Mouse (Mus musculus) granulocyte monocyte progenitor cell, adult 5-6 weeks (primary cell): ENCODE measurements around the gene Mmp11. TPM values are rescaled to one million over a fixed set of nuclear protein-coding genes. Genes with fewer than 3 reads are reported as not detected.
"Not testable (repeated sequence)": the region's sequence is repeated elsewhere in the genome, so short reads cannot be mapped to it uniquely, and the experiment has no call there.

Experiments used
- ATAC-seq: replicated peaks from 2 replicates; pipeline ENCODE4 v1.8.0; 2016; ENCODE audit warnings: mild to moderate bottlenecking, moderate TSS enrichment, inconsistent platforms; ENCODE audit not compliant: poor library complexity, severe bottlenecking
- total RNA-seq, 2 experiments: library from RNA; stranded (forward) in 1 of 2; stranded (reverse) in 1 of 2; fragments of 200-712, 200-1000 nt in 1 of 2; fragments of >200 nt in 1 of 2; fragmentation: Nextera tagmentation in 1 of 2; gene quantifications; 2 replicates each; pipeline ENCODE4 v1.2.3; 2014 to 2017

Mmp11 gene
- total RNA-seq, 2 experiments from 2014 or later, result 0.41 TPM; not detected in 1

- no peak for ATAC-seq
These were observed 37.5 kb downstream of the Mmp11 start for GRCm38 (mm10) chr10:75898846-75899245.

GRCm38 (mm10) chr10:75898039-75898564 lies 38.2 kb downstream of the Mmp11 start:
- ATAC-seq, result no peak

- ATAC-seq, result 0 out of 2 replicates have a peak, but pooled peaks have one; percentile 10
These were observed 38.9 kb downstream of the Mmp11 start for GRCm38 (mm10) chr10:75897373-75897772.

- ATAC-seq, result no peak
These were observed 40.1 kb downstream of the Mmp11 start for GRCm38 (mm10) chr10:75896208-75896607.

GRCm38 (mm10) chr10:75895730-75896129 lies 40.6 kb downstream of the Mmp11 start:
- no peak for ATAC-seq

- no peak for ATAC-seq
These were observed 41.7 kb downstream of the Mmp11 start for GRCm38 (mm10) chr10:75894601-75895000.

GRCm38 (mm10) chr10:75893089-75893750 lies 43.1 kb downstream of the Mmp11 start, which contains the start of gene Derl3:
Gene Derl3 (plus strand): TSS chr10:75893413.
- peak; percentile 96 for ATAC-seq

GRCm38 (mm10) chr10:75889406-75890153 lies 46.7 kb downstream of the Mmp11 start:
- no peak for ATAC-seq

- not testable (repeated sequence) for ATAC-seq
These were observed 48.8 kb downstream of the Mmp11 start for GRCm38 (mm10) chr10:75887504-75887903.

GRCm38 (mm10) chr10:75884742-75885141 lies 51.6 kb downstream of the Mmp11 start:
- ATAC-seq, result no peak

- ATAC-seq, result peak; percentile 95
These were observed 53.1 kb downstream of the Mmp11 start for GRCm38 (mm10) chr10:75883232-75883552.

GRCm38 (mm10) chr10:75882433-75883231 lies 53.7 kb downstream of the Mmp11 start:
- peak; percentile 12; the same call in 1 of the 2 replicates for ATAC-seq

- ATAC-seq, result no peak
These were observed 54.5 kb downstream of the Mmp11 start for GRCm38 (mm10) chr10:75881578-75882432.

GRCm38 (mm10) chr10:75880771-75881577 lies 55.3 kb downstream of the Mmp11 start:
- no peak for ATAC-seq

GRCm38 (mm10) chr10:75880351-75880750 lies 55.9 kb downstream of the Mmp11 start:
- no peak for ATAC-seq

GRCm38 (mm10) chr10:75878836-75879235 lies 57.5 kb downstream of the Mmp11 start:
- ATAC-seq, result no peak

- no peak for ATAC-seq
These were observed 62.6 kb downstream of the Mmp11 start for GRCm38 (mm10) chr10:75873543-75874170.
